Mouse (Mus musculus) testis, postnatal 14 days (tissue): ENCODE measurements around the gene Zdhhc14.

Experiments
- DNase-seq: peaks from one replicate; pipeline ENCODE4 v3.0.0; 2021; ENCODE audit warnings: low spot score

Zdhhc14 gene

GRCm38 (mm10) chr17:5504969-5505368 is 12.6 kb downstream of the Zdhhc14 start:
- DNase-seq = no peak

- DNase-seq = no peak
Observed at GRCm38 (mm10) chr17:5506553-5506952, 14.2 kb downstream of the Zdhhc14 start.

GRCm38 (mm10) chr17:5506988-5507387 is 14.6 kb downstream of the Zdhhc14 start:
- DNase-seq = no peak

GRCm38 (mm10) chr17:5508030-5508429 is 15.7 kb downstream of the Zdhhc14 start:
- no peak for DNase-seq

GRCm38 (mm10) chr17:5510564-5510963 is 18.2 kb downstream of the Zdhhc14 start:
- no peak for DNase-seq

GRCm38 (mm10) chr17:5511724-5512123 is 19.4 kb downstream of the Zdhhc14 start:
- DNase-seq = no peak

- no peak for DNase-seq
Observed at GRCm38 (mm10) chr17:5519466-5519865, 27.1 kb downstream of the Zdhhc14 start.

- no peak for DNase-seq
Observed at GRCm38 (mm10) chr17:5519910-5520592, 27.7 kb downstream of the Zdhhc14 start.

GRCm38 (mm10) chr17:5521532-5521931 is 29.2 kb downstream of the Zdhhc14 start:
- DNase-seq = no peak

- DNase-seq = no peak
Observed at GRCm38 (mm10) chr17:5529552-5529951, 37.2 kb downstream of the Zdhhc14 start.

GRCm38 (mm10) chr17:5532816-5533215 is 40.5 kb downstream of the Zdhhc14 start:
- DNase-seq = no peak

- no peak for DNase-seq
Observed at GRCm38 (mm10) chr17:5535357-5535756, 43.0 kb downstream of the Zdhhc14 start.

- no peak for DNase-seq
Observed at GRCm38 (mm10) chr17:5536259-5537094, 44.1 kb downstream of the Zdhhc14 start.

- DNase-seq = no peak
Observed at GRCm38 (mm10) chr17:5537095-5537575, 44.8 kb downstream of the Zdhhc14 start.

GRCm38 (mm10) chr17:5542177-5542576 is 49.8 kb downstream of the Zdhhc14 start:
- DNase-seq = no peak

GRCm38 (mm10) chr17:5544065-5544464 is 51.7 kb downstream of the Zdhhc14 start:
- DNase-seq = peak; percentile 49

GRCm38 (mm10) chr17:5545065-5545464 is 52.7 kb downstream of the Zdhhc14 start:
- no peak for DNase-seq

GRCm38 (mm10) chr17:5548546-5548945 is 56.2 kb downstream of the Zdhhc14 start:
- DNase-seq = no peak

GRCm38 (mm10) chr17:5549460-5549859 is 57.1 kb downstream of the Zdhhc14 start:
- DNase-seq = no peak

GRCm38 (mm10) chr17:5550444-5550843 is 58.1 kb downstream of the Zdhhc14 start:
- no peak for DNase-seq

- no peak for DNase-seq
Observed at GRCm38 (mm10) chr17:5551136-5551535, 58.8 kb downstream of the Zdhhc14 start.

- DNase-seq = peak; percentile 31
Observed at GRCm38 (mm10) chr17:5552036-5552760, 59.8 kb downstream of the Zdhhc14 start.

- peak; percentile 72 for DNase-seq
Observed at GRCm38 (mm10) chr17:5553556-5553955, 61.2 kb downstream of the Zdhhc14 start.
